In genomic region chr1:168393456-168393855, GRCm38 (mm10) we compare ENCODE assay signal across 11 mouse cellular contexts. TPM values are rescaled to one million over a fixed set of nuclear protein-coding genes. Genes with fewer than 3 reads are reported as not detected.
A peak's percentile ranks its signal among the peaks of the same experiment; 100 is the strongest.
DNase-seq lines count a peak whose midpoint lies in the region; ATAC-seq lines count a peak whose summit lies in the region.
"Had no signal": no experiment of that assay in that cellular context is flagged by ENCODE, and none has a peak within 500 bp of the region (broad histone marks: within the 10 kb centered on the region; RNA-seq: fewer than 3 reads in every experiment).

No protein-coding gene starts in this region.

- no peak overlapping the region for H3K4me3 ChIP-seq in hindbrain, embryonic 13.5 days
- no peak overlapping the region for H3K4me3 ChIP-seq in hindbrain, embryonic 11.5 days (ENCODE audit: low read depth, low read length)
- no peak overlapping the region for H3K4me3 ChIP-seq in stomach, embryonic 16.5 days (replicated peaks; ENCODE audit: low read length)
- H3K4me3 ChIP-seq: midbrain, embryonic 10.5 days had no signal

- H3K27me3 ChIP-seq in hindbrain, embryonic 13.5 days = no peaks in the 10 kb centered on the region
- H3K27me3 ChIP-seq in hindbrain, embryonic 11.5 days (ENCODE audit: control insufficient read depth, insufficient read depth, low read length) = no peaks in the 10 kb centered on the region
- no peaks in the 10 kb centered on the region for H3K27me3 ChIP-seq in stomach, embryonic 16.5 days (ENCODE audit: control insufficient read depth, insufficient read depth, low read length)

- peaks cover 41% of the 10 kb centered on the region for H3K4me1 ChIP-seq in hindbrain, embryonic 13.5 days (replicated peaks)
- H3K4me1 ChIP-seq in hindbrain, embryonic 11.5 days (replicated peaks; ENCODE audit: control insufficient read depth, insufficient read depth, low read length) = peaks cover 10% of the 10 kb centered on the region; the same call in 1 of the 2 replicates
- H3K4me1 ChIP-seq in stomach, embryonic 16.5 days (ENCODE audit: control insufficient read depth, insufficient read depth, low read length) = peaks cover 48% of the 10 kb centered on the region

- ATAC-seq in hindbrain, embryonic 13.5 days (ENCODE audit: low FRiP score) = no peak
- ATAC-seq in hindbrain, embryonic 11.5 days (ENCODE audit: low FRiP score) = no peak
- ATAC-seq in stomach, embryonic 16.5 days (ENCODE audit: insufficient read depth, low FRiP score) = no peak
- ATAC-seq in erythroblast, adult 5-6 weeks (replicated peaks; ENCODE audit: low FRiP score, poor library complexity, severe bottlenecking) = no peak

- no peak overlapping the region for H3K4me2 ChIP-seq in hindbrain, embryonic 13.5 days
- no peak overlapping the region for H3K4me2 ChIP-seq in hindbrain, embryonic 11.5 days (replicated peaks; ENCODE audit: low read depth, low read length)
- no peak overlapping the region for H3K4me2 ChIP-seq in stomach, embryonic 16.5 days (ENCODE audit: low read depth, low read length)

- no peaks in the 10 kb centered on the region for H3K9me3 ChIP-seq in hindbrain, embryonic 13.5 days
- no peaks in the 10 kb centered on the region for H3K9me3 ChIP-seq in hindbrain, embryonic 11.5 days (ENCODE audit: control insufficient read depth, low read length)
- H3K9me3 ChIP-seq in stomach, embryonic 16.5 days (replicated peaks; ENCODE audit: control insufficient read depth, low read length) = no peaks in the 10 kb centered on the region
- H3K9me3 ChIP-seq: midbrain, embryonic 10.5 days had no signal

- no peak for DNase-seq in hindbrain, embryonic 11.5 days (ENCODE audit: low spot score)
- peak; percentile 47 for DNase-seq in lung, postnatal 36 days
- DNase-seq in lung, postnatal 10 days = no peak
- DNase-seq in heart, adult 9 months (ENCODE audit: low spot score in 2 of 2) = peak; percentile 69 to 74
- DNase-seq in thymus, postnatal 10 days (ENCODE audit: low spot score in 2 of 2) = no peak
- DNase-seq: gastrocnemius, postnatal 36 days; thymus, adult 2 months had no signal

- 83% methylated on average over 4 of the region's 4 CpGs for WGBS in hindbrain, embryonic 13.5 days
- 84% methylated on average over 4 of the region's 4 CpGs for WGBS in hindbrain, embryonic 11.5 days
- WGBS in stomach, embryonic 16.5 days = 37% methylated on average over 4 of the region's 4 CpGs

- H3K27ac ChIP-seq in hindbrain, embryonic 13.5 days = 0 out of 2 replicates have a peak overlapping the region, but pooled peaks have one; percentile 6
- H3K27ac ChIP-seq in hindbrain, embryonic 11.5 days (ENCODE audit: low read depth, low read length) = no peak overlapping the region
- H3K27ac ChIP-seq in stomach, embryonic 16.5 days (ENCODE audit: low read length) = peak overlapping the region; percentile 68
- H3K27ac ChIP-seq: midbrain, embryonic 10.5 days had no signal

- H3K36me3 ChIP-seq in hindbrain, embryonic 13.5 days = peaks cover 7% of the 10 kb centered on the region
- no peaks in the 10 kb centered on the region for H3K36me3 ChIP-seq in hindbrain, embryonic 11.5 days (ENCODE audit: control insufficient read depth, insufficient read depth, low read length)
- no peaks in the 10 kb centered on the region; the same call in 1 of the 2 replicates for H3K36me3 ChIP-seq in stomach, embryonic 16.5 days (ENCODE audit: control insufficient read depth, insufficient read depth, low read length)

- no peak overlapping the region for H3K9ac ChIP-seq in hindbrain, embryonic 13.5 days
- H3K9ac ChIP-seq in hindbrain, embryonic 11.5 days (ENCODE audit: low read depth, low read length) = no peak overlapping the region
- H3K9ac ChIP-seq in stomach, embryonic 16.5 days (ENCODE audit: low read length) = peak overlapping the region; percentile 6; the same call in 1 of the 2 replicates

RNA-seq across cellular contexts. Expression of gene Pbx1, which starts 38.6 kb away (rescaled TPM):
- polyA plus RNA-seq in hindbrain, embryonic 13.5 days (2015; fragmentation: Nextera tagmentation; extraction: Ambion mirVana) = 53.6 and 54.9 TPM in 2 replicates
- polyA plus RNA-seq in hindbrain, embryonic 11.5 days (2014; fragmentation: Nextera tagmentation; extraction: Ambion mirVana) = 49.0 and 59.2 TPM in 2 replicates
- polyA plus RNA-seq in stomach, embryonic 16.5 days (2015; fragmentation: Nextera tagmentation; extraction: Ambion mirVana) = 32.4 and 35.6 TPM in 2 replicates
- total RNA-seq in erythroblast, adult 5-6 weeks (2015; ENCODE audit: low replicate concordance) = 5.6 and 6.1 TPM in 2 replicates
- 3.2 and 5.2 TPM in 2 replicates for total RNA-seq in erythroblast, adult 5-6 weeks (2017; ENCODE audit: low replicate concordance)

Comparison
In these comparisons a context has a peak if more than half of its experiments do, and no peak if none do; other contexts are left out.
1. DNase-seq: peak in lung, postnatal 36 days (single experiment) and heart, adult 9 months (2 of 2); none in hindbrain, embryonic 11.5 days (single experiment), lung, postnatal 10 days (single experiment) and thymus, postnatal 10 days (0 of 2).